Mouse (Mus musculus) 416B (cell line): ENCODE measurements around the gene Abcc8.

Source experiments
- DNase-seq: peaks from one replicate; pipeline ENCODE4 v3.0.0; 2011; ENCODE audit warnings: low read depth

Abcc8 gene

GRCm38 (mm10) chr7:46179431-46180275, at the start of gene Abcc8:
Abcc8 (minus strand) TSS chr7:46180033.
- DNase-seq, result no peak

- no peak for DNase-seq
These were observed 47.1 kb upstream of the Abcc8 start for GRCm38 (mm10) chr7:46226936-46227335.

- peak; percentile 49 for DNase-seq
These were observed 46.4 kb upstream of the Abcc8 start for GRCm38 (mm10) chr7:46226253-46226652.

GRCm38 (mm10) chr7:46220591-46221129, 40.8 kb upstream of the Abcc8 start:
- no peak for DNase-seq

GRCm38 (mm10) chr7:46218415-46218814, 38.6 kb upstream of the Abcc8 start:
- DNase-seq, result no peak

GRCm38 (mm10) chr7:46216481-46216880, 36.6 kb upstream of the Abcc8 start:
- DNase-seq, result no peak

- DNase-seq, result no peak
These were observed 30.4 kb upstream of the Abcc8 start for GRCm38 (mm10) chr7:46210276-46210675.

GRCm38 (mm10) chr7:46208131-46208530, 28.3 kb upstream of the Abcc8 start:
- DNase-seq, result no peak

- DNase-seq, result peak; percentile 33
These were observed 24.9 kb upstream of the Abcc8 start for GRCm38 (mm10) chr7:46204775-46205174.

GRCm38 (mm10) chr7:46204046-46204471, 24.2 kb upstream of the Abcc8 start:
- no peak for DNase-seq

- no peak for DNase-seq
These were observed 21.8 kb upstream of the Abcc8 start for GRCm38 (mm10) chr7:46201649-46202048.

- no peak for DNase-seq
These were observed 20.2 kb upstream of the Abcc8 start for GRCm38 (mm10) chr7:46200021-46200420.

- no peak for DNase-seq
These were observed 15.5 kb upstream of the Abcc8 start for GRCm38 (mm10) chr7:46195356-46195755.

GRCm38 (mm10) chr7:46184232-46184631, 4.4 kb upstream of the Abcc8 start:
- DNase-seq, result peak; percentile 11

GRCm38 (mm10) chr7:46181590-46181989, 1.8 kb upstream of the Abcc8 start:
- peak; percentile 44 for DNase-seq

- DNase-seq, result peak; percentile 29
These were observed 10.9 kb downstream of the Abcc8 start for GRCm38 (mm10) chr7:46168980-46169379.

GRCm38 (mm10) chr7:46168402-46168801, 11.4 kb downstream of the Abcc8 start:
- DNase-seq, result peak; percentile 12

GRCm38 (mm10) chr7:46167901-46168300, 11.9 kb downstream of the Abcc8 start:
- peak; percentile 13 for DNase-seq

- no peak for DNase-seq
These were observed 14.0 kb downstream of the Abcc8 start for GRCm38 (mm10) chr7:46165876-46166275.

GRCm38 (mm10) chr7:46162731-46163130, 17.1 kb downstream of the Abcc8 start:
- DNase-seq, result no peak

- DNase-seq, result no peak
These were observed 17.6 kb downstream of the Abcc8 start for GRCm38 (mm10) chr7:46162132-46162727.

- no peak for DNase-seq
These were observed 18.2 kb downstream of the Abcc8 start for GRCm38 (mm10) chr7:46161615-46162014.

- no peak for DNase-seq
These were observed 22.1 kb downstream of the Abcc8 start for GRCm38 (mm10) chr7:46157746-46158145.
